Mouse (Mus musculus): Measurements from ENCODE around the gene Vasp.

DNA sequence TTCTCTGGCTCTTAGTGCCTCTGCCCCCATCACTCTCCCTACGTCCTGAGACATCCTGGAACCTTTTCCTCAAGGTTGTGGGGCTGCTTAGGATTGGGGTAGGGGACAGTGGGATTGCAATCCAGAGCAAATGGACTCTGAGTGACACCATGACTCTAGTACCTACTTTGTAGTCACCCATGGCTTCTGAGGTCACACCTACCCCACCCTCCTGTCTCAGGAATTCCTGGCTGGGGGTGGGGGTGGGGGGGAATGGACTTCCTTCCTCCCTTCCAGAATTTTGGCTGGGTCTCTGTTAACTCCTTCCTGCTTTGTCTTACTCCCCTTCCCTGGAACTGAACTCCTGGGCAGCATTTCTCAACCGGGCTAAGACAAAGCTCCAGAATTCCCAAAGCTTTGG, 58.2 kb downstream of the Vasp start:
- no peak for TF ChIP-seq HCFC1 (IDR thresholded peaks at IDR 0.05; ENCODE audit: low read depth, low read length)
- no peak for TF ChIP-seq EP300 (IDR thresholded peaks at IDR 0.05; ENCODE audit: low read depth in 1 of 2, low read length in 2 of 2)
- no peak for TF ChIP-seq ZC3H11A (IDR thresholded peaks at IDR 0.05; ENCODE audit: low read depth, low read length)
- no peak for TF ChIP-seq POLR2A (IDR thresholded peaks at IDR 0.05; ENCODE audit: control insufficient read depth in 1 of 2, insufficient read depth in 1 of 2, low read depth in 1 of 2, low read length in 2 of 2, poor library complexity in 1 of 2)
- TF ChIP-seq USF1 (IDR thresholded peaks at IDR 0.05; ENCODE audit: low read depth, low read length): no peak
- no peak for TF ChIP-seq JUND (IDR thresholded peaks at IDR 0.05; ENCODE audit: low read depth, low read length)
- no peak for TF ChIP-seq GATA1 (IDR thresholded peaks at IDR 0.05; ENCODE audit: low read depth, low read length)
